Mouse (Mus musculus): Measurements from ENCODE around the gene Krtap9-3. TPM values are rescaled to one million over a fixed set of nuclear protein-coding genes. Genes with fewer than 3 reads are reported as not detected.

Krtap9-3 gene
- total RNA-seq, 2 experiments from 2014 or later = not detected

GRCm38 (mm10) chr11:99566530-99566929 lies 31.4 kb downstream of the Krtap9-3 start, which contains the start of gene Krtap3-1:
Krtap3-1 (minus strand) TSS chr11:99566630.
- no peak for DNase-seq

DNA sequence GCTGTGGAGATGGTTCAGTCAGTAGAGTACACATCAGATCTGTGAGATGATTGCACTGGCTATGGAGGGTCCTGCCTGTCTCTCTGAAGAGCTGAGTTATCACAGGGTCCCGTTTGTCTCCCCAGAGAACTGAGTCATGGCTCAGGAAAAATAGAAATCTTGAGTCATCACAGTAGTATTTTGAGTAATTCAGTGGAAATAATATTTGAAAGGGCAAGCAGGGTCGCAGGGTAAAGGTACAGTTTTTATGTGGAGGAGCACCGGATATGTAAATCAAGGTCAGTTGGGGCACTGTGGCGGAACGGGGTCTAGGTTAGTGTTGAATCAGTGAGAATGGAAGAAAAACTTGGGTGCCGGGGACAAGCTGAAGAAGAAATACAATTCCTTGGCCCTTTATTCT lies 35.3 kb downstream of the Krtap9-3 start:
- no peak for DNase-seq

- no peak for DNase-seq
Measured at GRCm38 (mm10) chr11:99559366-99559765, 38.5 kb downstream of the Krtap9-3 start, which contains the start of gene Gm11939. Gm11939 (minus strand) TSS chr11:99559466.

- DNase-seq = no peak
Measured at GRCm38 (mm10) chr11:99557976-99558745, 39.7 kb downstream of the Krtap9-3 start.

- no peak for DNase-seq
Measured at GRCm38 (mm10) chr11:99556753-99557152, 41.2 kb downstream of the Krtap9-3 start, which contains the start of gene Krtap3-2. Krtap3-2 (minus strand) TSS chr11:99556853.

DNA sequence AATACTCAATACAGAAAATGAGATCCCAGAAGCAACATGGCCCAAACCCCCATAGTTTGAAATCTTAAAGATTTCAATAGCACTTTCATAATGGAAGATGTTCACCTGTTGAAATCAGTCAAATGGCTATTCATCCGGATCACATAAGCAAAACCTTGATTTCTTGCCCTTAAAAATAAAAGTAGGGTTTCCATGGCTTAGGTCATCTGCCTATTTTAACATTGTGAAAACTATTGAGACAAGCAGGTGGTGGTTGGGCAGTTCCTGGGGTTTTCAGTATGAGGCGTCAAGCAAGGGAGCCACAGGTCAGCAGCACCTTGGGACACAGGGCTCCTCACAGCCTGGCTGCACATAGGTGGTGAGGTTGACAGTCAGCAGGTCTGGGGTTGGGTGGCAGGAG lies 41.7 kb downstream of the Krtap9-3 start:
- DNase-seq = no peak

GRCm38 (mm10) chr11:99550765-99551164 lies 47.1 kb downstream of the Krtap9-3 start, which contains the start of gene Krtap3-3:
Krtap3-3 (minus strand) TSS chr11:99550865.
- DNase-seq = no peak

DNA sequence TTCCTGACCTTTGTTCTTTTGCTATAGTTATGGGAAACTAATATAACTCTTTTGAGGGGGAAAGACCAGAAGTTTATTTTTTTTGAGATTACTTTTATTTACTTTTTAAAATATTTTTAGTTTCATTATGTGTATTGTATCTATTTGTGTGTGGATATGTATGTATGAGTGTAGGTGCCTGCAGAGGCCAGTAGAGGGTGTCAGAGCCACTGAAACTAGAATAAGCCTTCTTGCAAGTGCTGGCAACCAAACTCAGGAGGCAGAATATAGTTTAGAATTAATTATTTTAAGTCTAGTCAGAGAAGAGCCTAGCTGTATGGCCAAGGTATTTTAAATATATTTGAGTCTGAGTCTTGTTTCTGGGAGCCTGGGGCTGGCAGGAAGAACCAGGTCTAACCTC lies 50.0 kb downstream of the Krtap9-3 start:
- no peak for DNase-seq

Other genes starting within 250 kb of the Krtap9-3 start
- not detected for gene Krt27, start 247.0 kb downstream of the Krtap9-3 start, total RNA-seq (2021)
- not detected for gene Krt28, start 223.2 kb downstream of the Krtap9-3 start, total RNA-seq (2021)
- gene Krt10, start 208.7 kb downstream of the Krtap9-3 start, total RNA-seq (2021) = 1 to 10 TPM; 4.1 to 5.1 TPM
- not detected for gene Krt12, start 175.8 kb downstream of the Krtap9-3 start, total RNA-seq (2021)
- not detected for gene Krt20, start 160.0 kb downstream of the Krtap9-3 start, total RNA-seq (2021)
- under 1 TPM in 1 of 2 experiments, not detected in 1; 0.31 TPM for gene Krt23, start 105.0 kb downstream of the Krtap9-3 start, total RNA-seq (2021)
- not detected for gene Krt39, start 76.8 kb downstream of the Krtap9-3 start, total RNA-seq (2021)
- not detected for gene Krt40, start 54.9 kb downstream of the Krtap9-3 start, total RNA-seq (2021)
- gene Krtap3-3, start 47.2 kb downstream of the Krtap9-3 start, total RNA-seq (2021) = not detected
- gene Krtap3-2, start 41.3 kb downstream of the Krtap9-3 start, total RNA-seq (2021) = not detected
- gene Gm11939, start 38.6 kb downstream of the Krtap9-3 start, total RNA-seq (2021) = not detected
- gene Krtap3-1, start 31.5 kb downstream of the Krtap9-3 start, total RNA-seq (2021) = not detected
- gene Krtap1-5, start 17.1 kb downstream of the Krtap9-3 start, total RNA-seq (2021) = not detected
- not detected for gene Krtap1-4, start 14.5 kb downstream of the Krtap9-3 start, total RNA-seq (2021)
- not detected for gene Krtap1-3, start 6.8 kb downstream of the Krtap9-3 start, total RNA-seq (2021)
- not detected for gene Gm11938, start 5.2 kb upstream of the Krtap9-3 start, total RNA-seq (2021)
- not detected for gene Gm11937, start 12.1 kb upstream of the Krtap9-3 start, total RNA-seq (2021)
- gene Krtap2-4, start 16.7 kb upstream of the Krtap9-3 start, total RNA-seq (2021) = not detected
- not detected for gene Gm11562, start 22.3 kb upstream of the Krtap9-3 start, total RNA-seq (2021)
- not detected for gene Krtap4-1, start 30.1 kb upstream of the Krtap9-3 start, total RNA-seq (2021)
- not detected for gene Krtap4-2, start 37.0 kb upstream of the Krtap9-3 start, total RNA-seq (2021)
- not detected for gene Krtap4-7, start 46.0 kb upstream of the Krtap9-3 start, total RNA-seq (2021)
- not detected for gene Gm11555, start 52.1 kb upstream of the Krtap9-3 start, total RNA-seq (2021)
- not detected for gene Gm11563, start 60.9 kb upstream of the Krtap9-3 start, total RNA-seq (2021)
- not detected for gene Krtap4-6, start 67.9 kb upstream of the Krtap9-3 start, total RNA-seq (2021)
- not detected for gene Gm14190, start 92.6 kb upstream of the Krtap9-3 start, total RNA-seq (2021)
- gene Gm14180, start 136.2 kb upstream of the Krtap9-3 start, total RNA-seq (2021) = not detected
- not detected for gene Gm11595, start 174.8 kb upstream of the Krtap9-3 start, total RNA-seq (2021)
- not detected for gene Krtap4-8, start 182.6 kb upstream of the Krtap9-3 start, total RNA-seq (2021)
- not detected for gene Krtap4-9, start 187.1 kb upstream of the Krtap9-3 start, total RNA-seq (2021)
- not detected for gene Gm11596, start 195.4 kb upstream of the Krtap9-3 start, total RNA-seq (2021)
- gene Gm11569, start 200.8 kb upstream of the Krtap9-3 start, total RNA-seq (2021) = not detected
- gene Gm11554, start 206.3 kb upstream of the Krtap9-3 start, total RNA-seq (2021) = not detected
- gene Krtap4-13, start 211.8 kb upstream of the Krtap9-3 start, total RNA-seq (2021) = not detected
- not detected for gene Gm11564, start 217.6 kb upstream of the Krtap9-3 start, total RNA-seq (2021)
- gene 2300003K06Rik, start 240.0 kb upstream of the Krtap9-3 start, total RNA-seq (2021) = not detected

All from heart, adult 18-20 months (tissue).